Mouse (Mus musculus) myocyte (in vitro differentiated cells): ENCODE measurements around the gene 2410137M14Rik.

Experiments
- CEBPB ChIP-seq: IDR thresholded peaks from 2 replicates; pipeline ENCODE4 v1.6.1; 2011; ENCODE audit warnings: mild to moderate bottlenecking, moderate library complexity; ENCODE audit not compliant: poor library complexity, insufficient read depth, severe bottlenecking
- E2F4 ChIP-seq: IDR thresholded peaks from one replicate; pipeline ENCODE4 v1.6.1; 2011; ENCODE audit warnings: mild to moderate bottlenecking, control low read depth, moderate library complexity; ENCODE audit not compliant: insufficient read depth
- MAX ChIP-seq: IDR thresholded peaks from one replicate; pipeline ENCODE4 v1.6.1; 2011; ENCODE audit warnings: low read depth, mild to moderate bottlenecking, control low read depth
- MYOD1 ChIP-seq, 3 experiments: IDR thresholded peaks; one replicate each; pipeline ENCODE4 v1.6.1; 2011; ENCODE audit warnings: control low read depth in 2 of 3, low read depth in 2 of 3, mild to moderate bottlenecking in 2 of 3, moderate library complexity in 1 of 3; ENCODE audit not compliant: insufficient read length in 2 of 3, control insufficient read depth in 1 of 3
- MYOG ChIP-seq, 3 experiments: IDR thresholded peaks; one replicate each; pipeline ENCODE4 v1.6.1; 2011; ENCODE audit warnings: control low read depth in 2 of 3, low read depth in 2 of 3, mild to moderate bottlenecking in 2 of 3; ENCODE audit not compliant: insufficient read length in 2 of 3, control insufficient read depth in 1 of 3, insufficient read depth in 1 of 3
- POLR2A ChIP-seq: IDR thresholded peaks from one replicate; pipeline ENCODE4 v1.6.1; 2011; ENCODE audit warnings: low read depth, mild to moderate bottlenecking, control low read depth, moderate library complexity; ENCODE audit not compliant: insufficient read length
- POLR2AphosphoS2 ChIP-seq: IDR thresholded peaks from one replicate; pipeline ENCODE4 v1.6.1; 2011; ENCODE audit warnings: low read depth, control low read depth; ENCODE audit not compliant: insufficient read length
- REST ChIP-seq: IDR thresholded peaks from one replicate; pipeline ENCODE4 v1.6.1; 2011; ENCODE audit warnings: mild to moderate bottlenecking, control low read depth, moderate library complexity; ENCODE audit not compliant: insufficient read depth, insufficient read length
- TCF12 ChIP-seq: IDR thresholded peaks from one replicate; pipeline ENCODE4 v1.6.1; 2011; ENCODE audit warnings: mild to moderate bottlenecking, control low read depth; ENCODE audit not compliant: poor library complexity, insufficient read depth, severe bottlenecking
- TCF3 ChIP-seq: IDR thresholded peaks from one replicate; pipeline ENCODE4 v1.6.1; 2011; ENCODE audit warnings: low read depth, control low read depth; ENCODE audit not compliant: insufficient read length
- USF1 ChIP-seq: IDR thresholded peaks from one replicate; pipeline ENCODE4 v1.6.1; 2011; ENCODE audit warnings: low read depth, mild to moderate bottlenecking, control low read depth, moderate library complexity

- no peak for TF ChIP-seq POLR2A
- TF ChIP-seq CEBPB = no peak
- no peak for TF ChIP-seq USF1
- no peak for TF ChIP-seq POLR2AphosphoS2
- no peak for TF ChIP-seq E2F4
- no peak for TF ChIP-seq MAX
- TF ChIP-seq TCF3 = no peak
- TF ChIP-seq TCF12 = no peak
- TF ChIP-seq REST = no peak
- no peak for TF ChIP-seq MYOG (IDR thresholded peaks at IDR 0.05; ENCODE audit: control insufficient read depth in 1 of 3, insufficient read depth in 1 of 3, insufficient read length in 2 of 3, low read depth in 2 of 3)
- no peak for TF ChIP-seq MYOD1 (IDR thresholded peaks at IDR 0.05; ENCODE audit: control insufficient read depth in 1 of 3, insufficient read length in 2 of 3, low read depth in 2 of 3)
Measured at GRCm38 (mm10) chr17:37011719-37012118, 30.7 kb upstream of the 2410137M14Rik start.
